Mouse (Mus musculus): ENCODE measurements around the gene Pank4. TPM values are rescaled to one million over a fixed set of nuclear protein-coding genes. Genes with fewer than 3 reads are reported as not detected.

Pank4 gene
- total and polyA plus RNA-seq, 3 experiments: 22.4 to 34.7 (median 27.6) TPM

DNA sequence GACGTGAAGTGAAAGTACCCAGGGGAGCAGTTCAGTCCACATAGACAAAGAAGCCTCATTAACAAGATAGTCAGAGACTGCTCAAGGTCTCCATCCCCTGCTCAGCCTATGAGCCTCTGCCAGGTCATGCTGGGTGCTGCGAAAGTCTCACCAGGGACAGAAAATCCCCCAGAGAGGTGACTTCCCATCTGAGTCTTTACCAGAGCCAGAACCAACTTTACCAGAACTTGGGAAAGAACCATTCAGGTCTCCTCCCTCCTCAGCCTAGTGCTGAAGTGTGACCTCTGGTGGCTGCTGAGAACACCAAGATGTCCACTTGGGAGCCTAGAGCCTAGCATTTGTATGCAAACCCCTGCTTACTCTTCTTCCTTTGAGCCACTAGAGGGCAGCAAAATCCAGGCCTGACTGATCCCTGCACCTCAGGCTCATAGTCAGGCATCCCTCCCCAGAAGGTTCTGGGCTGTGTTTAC lies 19.8 kb upstream of the Pank4 start (continued):
- TF ChIP-seq ETS1 (conservative IDR thresholded peaks at IDR 0.05; ENCODE audit: low read depth, low read length): peak; percentile 63
- no peak for TF ChIP-seq PAX5 (IDR thresholded peaks at IDR 0.05; ENCODE audit: low read length)
- peak; percentile 40; the same call in 1 of the 2 replicates for TF ChIP-seq CHD2 (IDR thresholded peaks at IDR 0.05; ENCODE audit: low read length)
- peak; percentile 92 to 99 for TF ChIP-seq CTCF (conservative IDR thresholded peaks at IDR 0.05 in 1 of 2, IDR thresholded peaks at IDR 0.05 in 1 of 2; ENCODE audit: low read depth in 2 of 2, low read length in 2 of 2)
- no peak for TF ChIP-seq USF1 (IDR thresholded peaks at IDR 0.05; ENCODE audit: low read depth, low read length)
- peak; percentile 62; the same call in 1 of the 2 replicates for TF ChIP-seq TCF12 (IDR thresholded peaks at IDR 0.05; ENCODE audit: low read depth, low read length)

DNA sequence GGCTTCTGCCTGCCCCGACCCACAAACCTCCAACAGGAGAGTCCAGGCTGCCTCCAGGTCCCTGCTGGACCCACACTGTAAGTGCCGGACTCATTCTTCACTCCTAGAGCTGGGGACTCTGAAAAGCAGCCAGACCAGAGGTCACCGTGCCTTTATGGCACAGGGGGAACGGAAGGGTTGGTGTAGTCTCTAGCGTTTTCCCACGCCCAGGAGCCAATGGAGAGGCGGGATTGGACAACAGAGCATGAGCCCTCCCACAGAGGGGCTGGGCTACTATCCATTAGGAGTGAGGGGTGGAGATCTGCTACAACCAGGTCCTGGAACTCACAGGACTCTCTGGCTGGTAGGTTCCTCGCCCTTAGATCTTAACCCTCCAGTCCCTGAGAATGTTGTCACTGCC lies 17.6 kb upstream of the Pank4 start:
- in situ Hi-C loops (cut with MboI; ENCODE audit: low pct_ligation_motif_present, low pct_unique_long_range_greater_than_20kb, low sequenced_read_pairs): loop anchor here (5.0 to 25.0 kb wide), 2 partner anchors 121 to 809 kb away; partner anchors contain the start of genes Pex10, Trp73 and Wrap73
- H3K79me2 ChIP-seq (replicated peaks; ENCODE audit: control insufficient read depth, extremely low read depth, insufficient read depth, poor library complexity, severe bottlenecking): no peaks in the 10 kb centered on the region
- H3K27me3 ChIP-seq (replicated peaks): peaks cover 20% of the 10 kb centered on the region
- no peak overlapping the region for H3K4me3 ChIP-seq (replicated peaks in 1 of 3; ENCODE audit: low read depth in 2 of 3, low read length in 2 of 3, poor library complexity in 1 of 3)
- no peak overlapping the region for H3K4me2 ChIP-seq (ENCODE audit: insufficient read depth, low read depth, poor library complexity, severe bottlenecking)
- peaks cover 28 to 44% of the 10 kb centered on the region in 2 experiments for H3K4me1 ChIP-seq (ENCODE audit: control insufficient read depth in 1 of 2, insufficient read depth in 2 of 2)
- H3K9ac ChIP-seq (ENCODE audit: insufficient read depth, low read depth): no peak overlapping the region
- no peaks in the 10 kb centered on the region for H3K36me3 ChIP-seq (replicated peaks in 1 of 2; ENCODE audit: control insufficient read depth in 1 of 2, insufficient read depth in 1 of 2, low read length in 1 of 2)
- dilution Hi-C loops (cut with MboI; ENCODE audit: extremely low pct_ligation_motif_present, extremely low pct_unique_long_range_greater_than_20kb, low sequenced_read_pairs): no loop called here
- H3K27ac ChIP-seq (ENCODE audit: insufficient read depth, low read depth): no peak overlapping the region
- no peak for DNase-seq (ENCODE audit: extremely low read depth)
- TF ChIP-seq ZKSCAN1 (IDR thresholded peaks at IDR 0.05; ENCODE audit: borderline replicate concordance, low read depth, low read length): no peak
- TF ChIP-seq NELFE (IDR thresholded peaks at IDR 0.05; ENCODE audit: low read depth, low read length): no peak
- no peak for TF ChIP-seq HCFC1 (IDR thresholded peaks at IDR 0.05; ENCODE audit: low read depth, low read length)
- TF ChIP-seq RAD21 (IDR thresholded peaks at IDR 0.05; ENCODE audit: low read depth, low read length): no peak
- TF ChIP-seq E2F4 (IDR thresholded peaks at IDR 0.05; ENCODE audit: insufficient replicate concordance, low read depth, low read length): no peak
- no peak for TF ChIP-seq RCOR1 (conservative IDR thresholded peaks at IDR 0.05; ENCODE audit: low read depth, low read length)
- TF ChIP-seq POLR2AphosphoS2 (IDR thresholded peaks at IDR 0.05; ENCODE audit: low read depth, low read length): no peak
- TF ChIP-seq MYC (IDR thresholded peaks at IDR 0.05; ENCODE audit: low read depth, low read length): no peak
- no peak for TF ChIP-seq NRF1 (IDR thresholded peaks at IDR 0.05; ENCODE audit: low read depth, low read length)
- H3K9me3 ChIP-seq (replicated peaks; ENCODE audit: low read length): peaks cover 7% of the 10 kb centered on the region

DNA sequence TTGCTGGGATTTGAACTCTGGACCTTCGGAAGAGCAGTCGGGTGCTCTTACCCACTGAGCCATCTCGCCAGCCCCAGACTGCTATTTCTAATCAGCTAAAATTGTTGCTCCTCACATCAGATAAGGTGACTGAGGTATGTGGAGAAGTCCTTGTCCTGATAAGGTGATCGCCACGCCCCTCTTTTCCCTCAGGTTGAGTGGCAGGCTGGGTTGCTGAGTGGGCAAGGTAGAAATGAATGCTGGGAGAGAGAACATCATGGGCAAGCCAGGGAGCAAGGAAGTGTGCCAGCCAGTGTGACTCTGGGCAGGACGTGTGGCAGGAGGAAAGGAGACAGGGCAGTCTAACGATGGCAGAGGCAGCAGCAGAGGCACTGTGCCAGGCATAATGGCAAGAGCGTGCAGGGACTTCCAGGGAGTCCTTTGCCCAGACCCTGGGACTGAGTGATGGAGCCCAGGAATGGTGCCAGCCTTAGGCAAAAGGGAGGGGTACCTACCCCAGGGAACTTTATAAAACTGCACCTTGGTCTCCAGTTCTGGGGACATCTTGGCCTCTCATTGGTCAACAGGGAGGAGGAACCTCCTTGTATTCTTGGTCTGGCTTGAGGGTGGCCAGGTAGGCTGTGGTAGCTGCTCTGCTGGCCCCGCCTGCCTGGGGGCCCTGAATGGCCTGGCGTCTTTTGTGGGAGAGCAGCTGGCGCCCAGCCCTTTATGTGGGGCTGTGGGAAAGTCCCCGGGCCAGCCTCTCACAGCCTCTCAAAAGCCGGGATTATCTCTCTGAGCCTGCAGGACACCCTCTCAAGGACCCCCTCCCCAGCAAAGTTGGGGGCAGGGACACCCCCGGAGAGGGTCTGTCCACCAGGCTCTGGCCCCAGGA lies 15.6 kb upstream of the Pank4 start:
- in situ Hi-C loops (cut with MboI; ENCODE audit: low pct_ligation_motif_present, low pct_unique_long_range_greater_than_20kb, low sequenced_read_pairs): loop anchor here (5.0 to 25.0 kb wide), 2 partner anchors 119 to 811 kb away; partner anchors contain the start of genes Pex10, Trp73 and Wrap73
- peaks cover 24 to 43% of the 10 kb centered on the region in 2 experiments for H3K4me1 ChIP-seq (ENCODE audit: control insufficient read depth in 1 of 2, insufficient read depth in 2 of 2)
- H3K4me2 ChIP-seq (ENCODE audit: insufficient read depth, low read depth, poor library complexity, severe bottlenecking): no peak overlapping the region
- H3K4me3 ChIP-seq (replicated peaks in 1 of 3; ENCODE audit: low read depth in 2 of 3, low read length in 2 of 3, poor library complexity in 1 of 3): no peak overlapping the region
- no peak overlapping the region for H3K27ac ChIP-seq (ENCODE audit: insufficient read depth, low read depth)
- H3K79me2 ChIP-seq (replicated peaks; ENCODE audit: control insufficient read depth, extremely low read depth, insufficient read depth, poor library complexity, severe bottlenecking): no peaks in the 10 kb centered on the region
- TF ChIP-seq RCOR1 (conservative IDR thresholded peaks at IDR 0.05; ENCODE audit: low read depth, low read length): no peak
- 0 out of 2 replicates have a peak, but pooled peaks have one; percentile 37 for TF ChIP-seq TCF12 (IDR thresholded peaks at IDR 0.05; ENCODE audit: low read depth, low read length)
- dilution Hi-C loops (cut with MboI; ENCODE audit: extremely low pct_ligation_motif_present, extremely low pct_unique_long_range_greater_than_20kb, low sequenced_read_pairs): no loop called here
- no peak for DNase-seq (ENCODE audit: extremely low read depth)
- H3K9me3 ChIP-seq (replicated peaks; ENCODE audit: low read length): no peaks in the 10 kb centered on the region
- peaks cover 32% of the 10 kb centered on the region for H3K27me3 ChIP-seq (replicated peaks)
- no peaks in the 10 kb centered on the region for H3K36me3 ChIP-seq (replicated peaks in 1 of 2; ENCODE audit: control insufficient read depth in 1 of 2, insufficient read depth in 1 of 2, low read length in 1 of 2)
- H3K9ac ChIP-seq (ENCODE audit: insufficient read depth, low read depth): no peak overlapping the region
